8 mouse cellular contexts compared by ENCODE assay signal in genomic region chr13:104177796-104178649, GRCm38 (mm10). TPM values are rescaled to one million over a fixed set of nuclear protein-coding genes. Genes with fewer than 3 reads are reported as not detected.
DNase-seq lines count a peak whose midpoint lies in the region; ATAC-seq and TF ChIP-seq lines count a peak whose summit lies in the region.

TSS of gene Trappc13 (minus strand) at chr13:104178469.

- under 1% methylated on average over 32 of the region's 32 CpGs for WGBS in heart, embryonic 16.5 days
- WGBS in large intestine, adult 2 months, result under 1% methylated on average over 32 of the region's 32 CpGs
- WGBS in liver, postnatal 0 days (ENCODE audit: insufficient replicate concordance), result under 1% methylated on average over 32 of the region's 32 CpGs

- peak within 1 kb of the TSS; percentile 93 for H3K4me3 ChIP-seq in embryonic fibroblast, embryonic 13.5 days (ENCODE audit: insufficient read depth, low read length)
- peak within 1 kb of the TSS; percentile 98 for H3K4me3 ChIP-seq in heart, embryonic 16.5 days (ENCODE audit: low read length)
- H3K4me3 ChIP-seq in liver, postnatal 0 days (ENCODE audit: low read depth, low read length), result peak within 1 kb of the TSS; percentile 78

- ATAC-seq in heart, embryonic 16.5 days (replicated peaks; ENCODE audit: extremely low read depth, insufficient read depth, low FRiP score), result peak; percentile 81
- peak; percentile 84 for ATAC-seq in liver, postnatal 0 days

- TF ChIP-seq POLR2A in embryonic fibroblast, embryonic 13.5 days (IDR thresholded peaks at IDR 0.05; ENCODE audit: low read depth, low read length), result peak; percentile 90

- DNase-seq in heart, adult 18-20 months, result no peak
- DNase-seq in heart, adult 11 months, result no peak
- peak; percentile 73 to 76 for DNase-seq in adrenal gland, adult 18-20 months (ENCODE audit: low spot score in 2 of 2)
- peak; percentile 71 for DNase-seq in large intestine, adult 2 months (ENCODE audit: low read depth, low spot score)
- peak; percentile 88 for DNase-seq in liver, postnatal 0 days
- peak; percentile 81 to 90 for DNase-seq in spleen, postnatal 4 days (ENCODE audit: low spot score in 2 of 2)

- H3K36me3 ChIP-seq in heart, embryonic 16.5 days (ENCODE audit: control insufficient read depth, insufficient read depth), result peaks cover 9% of the 10 kb centered on the region; the same call in 1 of the 2 replicates
- H3K36me3 ChIP-seq in liver, postnatal 0 days (replicated peaks; ENCODE audit: insufficient read depth, low read length), result peaks cover 12% of the 10 kb centered on the region

- no peaks in the 10 kb centered on the region for H3K9me3 ChIP-seq in heart, embryonic 16.5 days (replicated peaks; ENCODE audit: control insufficient read depth, low read length)
- H3K9me3 ChIP-seq in liver, postnatal 0 days (ENCODE audit: low read length), result no peaks in the 10 kb centered on the region

- H3K27ac ChIP-seq in embryonic fibroblast, embryonic 13.5 days (ENCODE audit: insufficient read depth, low read length), result peak within 1 kb of the TSS; percentile 66
- peak within 1 kb of the TSS; percentile 89 for H3K27ac ChIP-seq in heart, embryonic 16.5 days (ENCODE audit: low read length)
- H3K27ac ChIP-seq in liver, postnatal 0 days (ENCODE audit: low read depth), result peak within 1 kb of the TSS; percentile 90

- no peak for TF ChIP-seq EP300 in liver, postnatal 0 days (IDR thresholded peaks at IDR 0.05; ENCODE audit: low read depth)

- no peaks in the 10 kb centered on the region; the same call in 1 of the 2 replicates for H3K4me1 ChIP-seq in embryonic fibroblast, embryonic 13.5 days (ENCODE audit: control insufficient read depth, insufficient read depth, low read length)
- peaks cover 9% of the 10 kb centered on the region for H3K4me1 ChIP-seq in heart, embryonic 16.5 days (ENCODE audit: control insufficient read depth, insufficient read depth, low read length)
- peaks cover 11% of the 10 kb centered on the region for H3K4me1 ChIP-seq in liver, postnatal 0 days (ENCODE audit: insufficient read depth)

- H3K9ac ChIP-seq in heart, embryonic 16.5 days (ENCODE audit: low read length), result peak within 1 kb of the TSS; percentile 92
- H3K9ac ChIP-seq in liver, postnatal 0 days (replicated peaks), result peak within 1 kb of the TSS; percentile 82

- H3K27me3 ChIP-seq in heart, embryonic 16.5 days (ENCODE audit: control insufficient read depth, insufficient read depth, low read length), result no peaks in the 10 kb centered on the region
- no peaks in the 10 kb centered on the region for H3K27me3 ChIP-seq in liver, postnatal 0 days (ENCODE audit: insufficient read depth, low read length)

- H3K4me2 ChIP-seq in heart, embryonic 16.5 days (ENCODE audit: low read depth, low read length), result peak within 1 kb of the TSS; percentile 85
- peak within 1 kb of the TSS; percentile 77 for H3K4me2 ChIP-seq in liver, postnatal 0 days (ENCODE audit: low read depth, low read length)

- TF ChIP-seq CTCF in embryonic fibroblast, embryonic 13.5 days (IDR thresholded peaks at IDR 0.05; ENCODE audit: borderline replicate concordance, insufficient read depth, low read length), result no peak
- TF ChIP-seq CTCF in liver, postnatal 0 days (IDR thresholded peaks at IDR 0.05; ENCODE audit: low read depth), result peak; percentile 6; the same call in 1 of the 2 replicates

RNA-seq across cellular contexts. Expression of gene Trappc13, which starts in this region (rescaled TPM):
- total RNA-seq in heart, adult 18-20 months (2021), result 10 to 100 TPM; 35.3 to 36.1 TPM
- 10 to 100 TPM; 58.9 to 72.0 TPM for total RNA-seq in adrenal gland, adult 18-20 months (2021)
- polyA plus RNA-seq in embryonic fibroblast, embryonic 13.5 days (2011; ENCODE audit: insufficient read length, low read depth, missing spikeins), result 55.4 and 57.5 TPM in 2 replicates
- polyA plus RNA-seq in heart, embryonic 16.5 days (2015; fragmentation: Nextera tagmentation; extraction: Ambion mirVana), result 44.4 and 53.3 TPM in 2 replicates
- 11.5 and 11.6 TPM in 2 replicates for polyA plus RNA-seq in large intestine, adult 2 months (2012; rRNA removed)
- 19.8 and 21.5 TPM in 2 replicates for polyA plus RNA-seq in liver, postnatal 0 days (2015; fragmentation: Nextera tagmentation; extraction: Ambion mirVana)

Comparison
In these comparisons a context has a peak if more than half of its experiments do, and no peak if none do; other contexts are left out.
1. DNase-seq: peak in adrenal gland, adult 18-20 months (2 of 2), large intestine, adult 2 months (single experiment), liver, postnatal 0 days (single experiment) and spleen, postnatal 4 days (2 of 2); none in heart, adult 18-20 months (0 of 2) and heart, adult 11 months (single experiment).
2. Peak in every context shown above with its lines, with median percentiles within 50 percentile points of each other: H3K27ac ChIP-seq and H3K4me3 ChIP-seq.